Mouse (Mus musculus) kidney, adult 2 months (tissue): ENCODE results near the gene Olfr1396. TPM values are rescaled to one million over a fixed set of nuclear protein-coding genes. Genes with fewer than 3 reads are reported as not detected.
"Not testable (repeated sequence)": the region's sequence is repeated elsewhere in the genome, so short reads cannot be mapped to it uniquely, and the experiment has no call there.

Experiments
- DNase-seq: peaks from one replicate; pipeline ENCODE4 v3.0.0; 2021
- H3K27ac ChIP-seq: fragments of 200-500 bp; 2 replicates; pipeline ENCODE4 v1.5.1; 2012; ENCODE audit warnings: low read depth, low read length, control low read depth, inconsistent platforms; ENCODE audit not compliant: insufficient read depth
- H3K27me3 ChIP-seq: fragments of 200-500 bp; replicated peaks from 2 replicates; pipeline ENCODE4 v1.6.1; 2012; ENCODE audit warnings: mild to moderate bottlenecking, moderate library complexity, low read length, inconsistent platforms; ENCODE audit not compliant: control insufficient read depth, insufficient read depth
- H3K36me3 ChIP-seq: fragments of 200-500 bp; 2 replicates; pipeline ENCODE4 v1.6.1; 2012; ENCODE audit warnings: mild to moderate bottlenecking, moderate library complexity, low read length, inconsistent platforms; ENCODE audit not compliant: control insufficient read depth, insufficient read depth
- H3K4me1 ChIP-seq: fragments of 200-500 bp; 2 replicates; pipeline ENCODE4 v1.6.1; 2011; ENCODE audit warnings: low read length; ENCODE audit not compliant: control insufficient read depth, insufficient read depth
- H3K4me3 ChIP-seq: fragments of 200-500 bp; 2 replicates; pipeline ENCODE4 v1.5.1; 2011; ENCODE audit warnings: mild to moderate bottlenecking, low read depth, low read length, control low read depth; ENCODE audit not compliant: insufficient read depth
- CTCF ChIP-seq: fragments of 200-500 bp; conservative IDR thresholded peaks from 2 replicates; pipeline ENCODE4 v1.5.1; 2011; ENCODE audit warnings: low read depth, mild to moderate bottlenecking, control low read depth, low read length, moderate library complexity, mixed read lengths; ENCODE audit not compliant: insufficient read depth, insufficient read length
- POLR2A ChIP-seq: fragments of 200-500 bp; IDR thresholded peaks from one replicate; pipeline ENCODE4 v1.6.1; 2011; ENCODE audit warnings: low read depth, low read length, control low read depth
- WGBS: fragments of 180-500 bp; shearing (Covaris S2); methylation state at CpG from one replicate; pipeline ENCODE4 v1.1.7; 2018; 5-methylcytosine and 5-hydroxymethylcytosine counted together
- polyA plus RNA-seq: library from polyadenylated mRNA; depleted of rRNA; stranded (reverse); fragments of >200 nt; gene quantifications from 2 replicates; pipeline ENCODE4 v1.2.3, GENCODE M21; 2012; rRNA removed

The Olfr1396 gene
- polyA plus RNA-seq, 1 experiment, result 4.1 TPM

DNA sequence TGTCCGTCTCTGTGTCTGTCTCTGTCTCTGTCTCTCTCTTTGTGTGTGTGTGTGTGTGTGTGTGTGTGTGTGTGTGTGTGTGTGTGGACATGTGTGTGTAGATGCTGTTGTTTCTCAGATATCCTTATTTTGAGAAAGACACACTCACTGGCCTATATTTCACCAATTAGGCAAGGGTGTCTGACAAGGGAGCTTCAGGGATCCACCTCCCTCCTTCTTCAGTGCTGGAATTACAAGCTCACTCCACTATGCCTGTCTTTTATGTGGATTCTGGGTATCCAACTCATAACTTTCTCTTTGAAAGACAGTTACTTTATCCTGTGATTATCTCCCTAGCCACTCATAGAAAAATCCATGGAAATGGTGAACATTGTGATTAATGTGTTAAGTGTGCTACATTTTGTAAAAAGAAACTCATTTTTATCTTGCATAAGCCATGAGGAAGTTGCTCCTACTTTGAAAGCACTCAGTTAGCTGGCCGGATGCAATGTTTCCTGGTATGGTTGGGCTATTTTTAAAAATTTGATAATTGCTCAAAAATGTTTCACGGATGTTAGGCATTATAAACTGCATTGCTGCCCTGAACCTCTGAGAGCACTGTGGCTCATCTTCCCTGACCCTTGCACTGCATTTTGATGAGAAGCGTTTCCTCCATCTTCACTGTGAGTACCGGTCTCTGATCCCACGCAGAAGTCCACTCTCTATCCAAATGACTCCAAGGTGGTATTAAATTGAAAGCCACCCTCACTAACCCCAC lies 38.5 kb downstream of the Olfr1396 start, which contains the start of gene Ifi47:
Ifi47 (plus strand) TSS at position 587 of the 757 bp plus-strand sequence.
- WGBS, result 38% methylated on average over 6 of the region's 6 CpGs
- not testable (repeated sequence) for H3K36me3 ChIP-seq, H3K27me3 ChIP-seq, H3K4me3 ChIP-seq
- Histone ChIP-seq H3K4me1 (peaks cover 13% of the 10 kb centered on the region), H3K27ac (peak within 1 kb of the TSS; percentile 83)
- DNase-seq, result peak; percentile 83
- 0 out of 2 replicates have a peak, but pooled peaks have one; percentile 11 for TF ChIP-seq CTCF

- no peak for DNase-seq
- WGBS, result 93% methylated on average over 1 of the region's 1 CpGs
- Histone ChIP-seq H3K4me1 (no peaks in the 10 kb centered on the region; the same call in 1 of the 2 replicates), H3K36me3 (no peaks in the 10 kb centered on the region), H3K27ac (no peak overlapping the region), H3K27me3 (no peaks in the 10 kb centered on the region), H3K4me3 (no peak overlapping the region)
- TF ChIP-seq CTCF (no peak), POLR2A (no peak)
Measured at GRCm38 (mm10) chr11:49068358-49068757, 46.3 kb downstream of the Olfr1396 start.

GRCm38 (mm10) chr11:49063713-49064469 lies 50.8 kb downstream of the Olfr1396 start, which contains the start of gene Tgtp2:
Gene Tgtp2, minus strand, starts transcription at chr11:49064206.
- WGBS, result 54% methylated on average over 5 of the region's 5 CpGs
- not testable (repeated sequence) for H3K36me3 ChIP-seq, H3K4me1 ChIP-seq, H3K27me3 ChIP-seq
- DNase-seq, result peak; percentile 63
- Histone ChIP-seq H3K4me3 (peak within 1 kb of the TSS; percentile 39), H3K27ac (peak within 1 kb of the TSS; percentile 64)

DNA sequence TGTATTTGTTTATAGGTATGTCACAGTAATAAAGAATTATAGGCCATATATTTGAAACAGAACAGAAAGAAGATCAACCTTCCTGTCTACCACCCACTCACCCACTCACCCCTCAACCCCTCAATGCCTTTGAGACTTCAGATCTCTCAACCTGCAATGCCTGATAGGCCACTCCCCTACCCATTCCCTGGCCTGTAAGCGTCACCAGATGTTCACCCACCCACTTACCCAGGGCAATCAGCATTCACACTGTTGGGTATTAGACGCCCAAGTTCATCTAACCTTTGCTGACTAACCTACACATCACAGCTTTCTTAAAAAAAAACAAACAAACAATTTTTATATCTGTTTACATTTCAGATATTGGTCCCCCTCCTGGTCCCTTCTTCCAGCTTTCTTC lies 52.8 kb downstream of the Olfr1396 start:
- not testable (repeated sequence) for DNase-seq, H3K4me1 ChIP-seq, H3K27ac ChIP-seq, H3K27me3 ChIP-seq, H3K36me3 ChIP-seq
- H3K4me3 ChIP-seq, result peak overlapping the region; percentile 47
- WGBS, result 65% methylated on average over 2 of the region's 2 CpGs

DNA sequence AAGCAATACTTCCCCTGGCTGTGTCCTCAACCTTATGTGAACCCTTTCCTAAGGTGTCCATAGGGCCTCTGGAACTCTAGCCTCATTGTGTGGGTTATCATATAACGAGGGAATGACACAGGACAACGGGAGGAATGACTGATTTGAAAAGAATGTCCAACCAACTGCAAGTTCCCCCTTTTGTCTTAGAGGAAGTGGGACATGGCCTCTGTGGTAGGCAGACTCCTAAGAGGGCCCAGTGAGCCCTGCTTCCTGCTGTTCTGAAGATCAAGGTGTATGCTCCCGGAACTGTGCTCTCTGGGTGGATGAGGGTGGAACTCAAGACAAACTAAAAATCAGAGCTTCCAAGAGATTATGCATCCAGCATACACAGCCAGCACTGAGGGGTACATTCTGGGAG lies 54.6 kb downstream of the Olfr1396 start:
- not testable (repeated sequence) for H3K4me3 ChIP-seq, H3K4me1 ChIP-seq, H3K27ac ChIP-seq, H3K27me3 ChIP-seq, DNase-seq, H3K36me3 ChIP-seq
- 46% methylated on average over 2 of the region's 3 CpGs for WGBS

Other genes starting within 250 kb of the Olfr1396 start
- 24.4 and 28.2 TPM in 2 replicates for gene Irgm1, start 243.2 kb downstream of the Olfr1396 start, polyA plus RNA-seq
- 0.19 and 0.20 TPM in 2 replicates for gene Gm5431, start 212.7 kb downstream of the Olfr1396 start, polyA plus RNA-seq
- 4.0 and 6.5 TPM in 2 replicates for gene Psme2b, start 168.7 kb downstream of the Olfr1396 start, polyA plus RNA-seq
- 0.10 and 0.16 TPM in 2 replicates for gene Olfr56, start 136.0 kb downstream of the Olfr1396 start, polyA plus RNA-seq
- gene 9930111J21Rik1, start 135.5 kb downstream of the Olfr1396 start, polyA plus RNA-seq, result 2.0 and 3.1 TPM in 2 replicates
- gene Gm12185, start 122.6 kb downstream of the Olfr1396 start, polyA plus RNA-seq, result 0.08 and 0.33 TPM in 2 replicates
- gene Tgtp1, start 120.7 kb downstream of the Olfr1396 start, polyA plus RNA-seq, result 3.7 and 5.5 TPM in 2 replicates
- 1.4 and 2.4 TPM in 2 replicates for gene 9930111J21Rik2, start 63.6 kb downstream of the Olfr1396 start, polyA plus RNA-seq
- gene Tgtp2, start 50.7 kb downstream of the Olfr1396 start, polyA plus RNA-seq, result 12.1 and 15.1 TPM in 2 replicates
- gene Ifi47, start 38.3 kb downstream of the Olfr1396 start, polyA plus RNA-seq, result 4.5 and 8.4 TPM in 2 replicates
- not detected in 2 replicates for gene Olfr1395, start 27.4 kb upstream of the Olfr1396 start, polyA plus RNA-seq
- 0.02 TPM in 1 of 2 replicates, not detected in the other for gene Olfr1394, start 39.5 kb upstream of the Olfr1396 start, polyA plus RNA-seq
- gene Btnl9, start 72.3 kb upstream of the Olfr1396 start, polyA plus RNA-seq, result 6.4 and 7.5 TPM in 2 replicates
- gene Zfp62, start 88.4 kb upstream of the Olfr1396 start, polyA plus RNA-seq, result 2.0 and 2.6 TPM in 2 replicates
- 157 and 198 TPM in 2 replicates for gene Mgat1, start 129.3 kb upstream of the Olfr1396 start, polyA plus RNA-seq
- 0.72 and 1.5 TPM in 2 replicates for gene Olfr1393, start 163.4 kb upstream of the Olfr1396 start, polyA plus RNA-seq
- 0.46 and 0.47 TPM in 2 replicates for gene Olfr1392, start 170.4 kb upstream of the Olfr1396 start, polyA plus RNA-seq
- gene Olfr10, start 189.9 kb upstream of the Olfr1396 start, polyA plus RNA-seq, result not detected in 2 replicates
- gene Olfr1391, start 207.9 kb upstream of the Olfr1396 start, polyA plus RNA-seq, result not detected in 2 replicates
- not detected in 2 replicates for gene Olfr1390, start 220.3 kb upstream of the Olfr1396 start, polyA plus RNA-seq